Mouse (Mus musculus): ENCODE results near the gene Trappc6b. TPM values are rescaled to one million over a fixed set of nuclear protein-coding genes. Genes with fewer than 3 reads are reported as not detected.
"Not testable (repeated sequence)": the region's sequence is repeated elsewhere in the genome, so short reads cannot be mapped to it uniquely, and the experiment has no call there.

The Trappc6b gene
- polyA plus RNA-seq, 1 experiment from 2014 or later: 62.5 TPM

DNA sequence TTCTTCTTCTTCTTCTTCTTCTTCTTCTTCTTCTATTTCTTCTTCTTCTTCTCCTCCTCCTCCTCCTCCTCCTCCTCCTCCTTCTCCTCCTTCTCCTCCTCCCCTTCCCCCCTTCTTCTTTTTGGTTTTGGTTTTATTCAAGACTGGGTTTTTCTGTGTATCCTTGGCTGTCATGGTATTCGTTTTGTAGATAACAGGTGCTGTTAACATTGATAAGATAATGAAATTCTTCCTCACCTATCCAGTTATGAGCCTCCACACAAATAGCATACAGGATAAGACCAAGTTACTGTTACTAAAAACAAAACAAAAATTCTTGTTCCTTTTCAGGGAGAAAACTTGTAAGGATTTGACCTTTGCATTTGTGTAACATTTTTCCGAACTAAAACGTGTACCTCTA is 4.5 kb upstream of the Trappc6b start:
- peak overlapping the region; percentile 100; the same call in 1 of the 2 replicates for H3K4me3 ChIP-seq (ENCODE audit: low read depth, low read length)
- no peaks in the 10 kb centered on the region for H3K9me3 ChIP-seq (replicated peaks; ENCODE audit: control insufficient read depth, low read length)
- H3K27me3 ChIP-seq (ENCODE audit: control insufficient read depth, insufficient read depth, low read length): no peaks in the 10 kb centered on the region
- no peak for ATAC-seq (replicated peaks; ENCODE audit: insufficient number of reproducible peaks, low FRiP score, low TSS enrichment)
- H3K9ac ChIP-seq (ENCODE audit: low read depth, low read length): no peak overlapping the region
- 49% methylated on average over 3 of the region's 3 CpGs for WGBS (ENCODE audit: insufficient replicate concordance)
- H3K36me3 ChIP-seq (ENCODE audit: control insufficient read depth, insufficient read depth, low read length): peaks cover 21% of the 10 kb centered on the region
- peak overlapping the region; percentile 86 for H3K27ac ChIP-seq (ENCODE audit: low read depth, low read length)
- H3K4me1 ChIP-seq (ENCODE audit: control insufficient read depth, insufficient read depth, low read length): no peaks in the 10 kb centered on the region
- peak overlapping the region; percentile 65 for H3K4me2 ChIP-seq

DNA sequence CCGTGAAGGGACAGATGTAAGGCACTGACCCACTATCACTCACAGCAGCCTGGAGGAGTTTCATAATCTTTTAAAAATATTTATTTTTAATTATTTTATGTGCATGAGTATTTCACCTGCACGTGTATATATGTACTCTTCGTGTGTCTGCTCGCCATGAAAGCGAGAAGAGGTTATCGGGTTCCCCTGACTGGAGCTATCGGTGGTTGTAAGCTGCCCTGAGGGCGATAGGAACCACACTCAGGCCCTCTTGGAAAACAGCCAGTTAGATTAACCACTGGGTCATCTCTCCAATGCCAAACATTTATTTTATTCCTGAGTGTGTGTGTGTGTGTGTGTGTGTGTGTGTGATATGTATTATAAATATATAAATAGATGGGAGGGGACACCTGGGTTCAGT is 3.6 kb upstream of the Trappc6b start:
- no peak overlapping the region for H3K27ac ChIP-seq (ENCODE audit: low read depth, low read length)
- ATAC-seq (replicated peaks; ENCODE audit: insufficient number of reproducible peaks, low FRiP score, low TSS enrichment): no peak
- no peak overlapping the region for H3K4me2 ChIP-seq
- peaks cover 17% of the 10 kb centered on the region for H3K36me3 ChIP-seq (ENCODE audit: control insufficient read depth, insufficient read depth, low read length)
- no peak overlapping the region for H3K9ac ChIP-seq (ENCODE audit: low read depth, low read length)
- no peaks in the 10 kb centered on the region for H3K27me3 ChIP-seq (ENCODE audit: control insufficient read depth, insufficient read depth, low read length)
- 79% methylated on average over 8 of the region's 8 CpGs for WGBS (ENCODE audit: insufficient replicate concordance)
- H3K9me3 ChIP-seq (replicated peaks; ENCODE audit: control insufficient read depth, low read length): no peaks in the 10 kb centered on the region
- peaks cover 4% of the 10 kb centered on the region for H3K4me1 ChIP-seq (ENCODE audit: control insufficient read depth, insufficient read depth, low read length)
- H3K4me3 ChIP-seq (ENCODE audit: low read depth, low read length): no peak overlapping the region

DNA sequence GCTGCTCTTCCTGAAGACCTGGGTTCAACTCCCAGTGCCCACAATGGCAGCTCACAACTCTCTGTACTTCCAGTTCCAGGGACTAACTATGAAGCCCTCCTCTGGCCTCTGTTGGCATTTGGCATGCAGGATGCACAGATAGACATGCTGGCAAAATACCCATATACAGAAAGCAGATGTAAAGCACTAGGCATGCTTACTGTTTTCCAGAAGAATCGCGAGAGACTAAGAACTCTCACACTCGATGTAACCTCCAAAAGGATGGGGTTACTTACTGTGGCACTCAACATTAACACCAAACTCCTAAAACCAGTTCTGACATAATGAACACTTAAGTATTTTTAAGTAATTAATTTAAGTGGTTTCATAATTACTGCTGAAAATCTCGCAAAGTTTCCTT is 950 bp downstream of the Trappc6b start:
- Histone ChIP-seq H3K36me3 (ENCODE audit: control insufficient read depth, insufficient read depth, low read length) (no peaks in the 10 kb centered on the region), H3K4me2 (peak overlapping the region; percentile 86), H3K27ac (ENCODE audit: low read depth, low read length) (peak overlapping the region; percentile 95; the same call in 1 of the 2 replicates), H3K4me1 (ENCODE audit: control insufficient read depth, insufficient read depth, low read length) (peaks cover 4% of the 10 kb centered on the region), H3K4me3 (ENCODE audit: low read depth, low read length) (peak overlapping the region; percentile 89), H3K27me3 (ENCODE audit: control insufficient read depth, insufficient read depth, low read length) (no peaks in the 10 kb centered on the region), H3K9ac (ENCODE audit: low read depth, low read length) (peak overlapping the region; percentile 94), H3K9me3 (replicated peaks; ENCODE audit: control insufficient read depth, low read length) (no peaks in the 10 kb centered on the region)
- WGBS (ENCODE audit: insufficient replicate concordance): 60% methylated on average over 4 of the region's 4 CpGs
- no peak for ATAC-seq (replicated peaks; ENCODE audit: insufficient number of reproducible peaks, low FRiP score, low TSS enrichment)

DNA sequence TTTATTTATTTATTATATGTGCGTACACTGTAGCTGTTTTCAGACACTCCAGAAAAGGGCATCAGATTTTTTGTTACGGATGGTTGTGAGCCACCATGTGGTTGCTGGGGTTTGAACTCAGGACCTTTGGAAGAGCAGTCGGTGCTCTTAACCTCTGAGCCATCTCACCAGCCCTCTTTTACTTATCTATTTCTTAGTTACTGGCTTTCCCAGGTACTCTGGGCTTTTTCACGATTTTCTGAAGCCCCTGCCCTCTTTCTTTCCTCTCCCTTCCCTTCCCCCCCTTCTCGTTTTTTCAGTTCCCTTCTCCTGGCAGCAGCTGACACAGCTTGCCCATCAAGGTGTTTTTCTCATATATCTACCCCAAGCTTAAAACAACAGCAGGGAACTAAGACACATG is 3.0 kb downstream of the Trappc6b start:
- 81% methylated on average over 5 of the region's 5 CpGs for WGBS (ENCODE audit: insufficient replicate concordance)
- H3K4me2 ChIP-seq; H3K4me1 ChIP-seq (ENCODE audit: control insufficient read depth, insufficient read depth, low read length); H3K9ac ChIP-seq (ENCODE audit: low read depth, low read length); H3K9me3 ChIP-seq (replicated peaks; ENCODE audit: control insufficient read depth, low read length); H3K27ac ChIP-seq (ENCODE audit: low read depth, low read length); ATAC-seq (replicated peaks; ENCODE audit: insufficient number of reproducible peaks, low FRiP score, low TSS enrichment); H3K36me3 ChIP-seq (ENCODE audit: control insufficient read depth, insufficient read depth, low read length); H3K27me3 ChIP-seq (ENCODE audit: control insufficient read depth, insufficient read depth, low read length); H3K4me3 ChIP-seq (ENCODE audit: low read depth, low read length): not testable (repeated sequence)

DNA sequence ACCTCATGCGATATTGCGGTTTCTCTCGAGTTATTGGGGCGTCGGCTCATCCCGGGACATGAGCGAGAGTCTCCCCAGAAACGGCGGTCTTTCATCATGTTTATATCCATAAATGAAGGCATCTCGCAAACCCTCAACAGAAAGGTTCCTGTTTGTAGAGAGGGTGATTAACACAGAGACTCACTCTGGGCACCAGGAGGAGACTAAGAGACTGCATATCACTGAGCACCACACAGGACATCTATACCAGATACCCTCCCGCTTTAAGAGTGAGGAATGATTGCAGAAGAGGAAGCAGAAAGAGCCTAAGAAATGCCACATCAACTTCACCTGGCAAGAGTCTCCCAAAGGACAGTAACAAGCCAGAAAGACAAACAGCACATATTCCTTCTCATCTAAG is 5.0 kb downstream of the Trappc6b start:
- 93% methylated on average over 11 of the region's 11 CpGs for WGBS (ENCODE audit: insufficient replicate concordance)

DNA sequence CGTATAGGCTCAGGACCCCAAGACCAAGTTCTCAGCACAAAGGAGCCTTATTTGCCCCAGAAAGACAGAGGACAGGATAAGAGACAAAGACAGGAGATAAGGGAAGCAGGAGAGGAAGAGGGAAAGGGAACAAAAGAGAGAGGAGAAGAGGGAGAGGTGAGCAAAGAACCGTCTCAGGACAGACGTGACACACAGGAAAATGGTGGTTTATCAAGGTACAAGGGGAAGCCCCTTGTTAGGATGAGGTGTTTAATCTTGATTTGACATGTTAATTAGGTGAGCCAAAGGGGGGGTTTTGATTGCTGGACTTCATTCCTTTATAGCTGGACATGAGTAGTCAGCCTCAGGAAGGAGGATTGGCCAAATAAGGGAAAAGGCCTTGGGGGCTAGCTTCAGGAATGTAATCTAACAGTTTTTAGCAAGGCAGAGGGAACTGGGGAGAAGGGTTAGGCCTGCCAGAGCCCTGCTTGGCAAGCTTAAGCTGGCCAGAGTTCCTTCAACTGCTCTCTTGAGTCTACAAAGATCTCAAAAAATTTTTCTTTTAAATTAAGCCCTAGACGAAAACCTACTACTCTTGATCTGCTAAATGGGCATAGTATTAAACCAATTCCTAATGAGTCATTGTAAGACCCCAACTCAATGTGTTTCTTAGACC is 5.9 kb downstream of the Trappc6b start:
- 63% methylated on average over 4 of the region's 4 CpGs for WGBS (ENCODE audit: insufficient replicate concordance)
- Histone ChIP-seq H3K4me1 (ENCODE audit: control insufficient read depth, insufficient read depth, low read length) (peaks cover 4% of the 10 kb centered on the region), H3K4me2 (no peak overlapping the region), H3K36me3 (ENCODE audit: control insufficient read depth, insufficient read depth, low read length) (no peaks in the 10 kb centered on the region; the same call in 1 of the 2 replicates), H3K27ac (ENCODE audit: low read depth, low read length) (no peak overlapping the region), H3K4me3 (ENCODE audit: low read depth, low read length) (no peak overlapping the region), H3K9ac (ENCODE audit: low read depth, low read length) (no peak overlapping the region), H3K9me3 (replicated peaks; ENCODE audit: control insufficient read depth, low read length) (no peaks in the 10 kb centered on the region), H3K27me3 (ENCODE audit: control insufficient read depth, insufficient read depth, low read length) (no peaks in the 10 kb centered on the region)
- ATAC-seq (replicated peaks; ENCODE audit: insufficient number of reproducible peaks, low FRiP score, low TSS enrichment): no peak

More for the DNA sequence above, 5.0 kb downstream of the Trappc6b start:
- no peak overlapping the region for H3K27ac ChIP-seq (ENCODE audit: low read depth, low read length)
- H3K9ac ChIP-seq (ENCODE audit: low read depth, low read length): no peak overlapping the region
- H3K27me3 ChIP-seq (ENCODE audit: control insufficient read depth, insufficient read depth, low read length): no peaks in the 10 kb centered on the region
- no peak overlapping the region for H3K4me3 ChIP-seq (ENCODE audit: low read depth, low read length)
- no peaks in the 10 kb centered on the region for H3K9me3 ChIP-seq (replicated peaks; ENCODE audit: control insufficient read depth, low read length)
- H3K4me1 ChIP-seq (ENCODE audit: control insufficient read depth, insufficient read depth, low read length): peaks cover 4% of the 10 kb centered on the region
- H3K36me3 ChIP-seq (ENCODE audit: control insufficient read depth, insufficient read depth, low read length): no peaks in the 10 kb centered on the region; the same call in 1 of the 2 replicates
- ATAC-seq (replicated peaks; ENCODE audit: insufficient number of reproducible peaks, low FRiP score, low TSS enrichment): no peak
- no peak overlapping the region for H3K4me2 ChIP-seq

DNA sequence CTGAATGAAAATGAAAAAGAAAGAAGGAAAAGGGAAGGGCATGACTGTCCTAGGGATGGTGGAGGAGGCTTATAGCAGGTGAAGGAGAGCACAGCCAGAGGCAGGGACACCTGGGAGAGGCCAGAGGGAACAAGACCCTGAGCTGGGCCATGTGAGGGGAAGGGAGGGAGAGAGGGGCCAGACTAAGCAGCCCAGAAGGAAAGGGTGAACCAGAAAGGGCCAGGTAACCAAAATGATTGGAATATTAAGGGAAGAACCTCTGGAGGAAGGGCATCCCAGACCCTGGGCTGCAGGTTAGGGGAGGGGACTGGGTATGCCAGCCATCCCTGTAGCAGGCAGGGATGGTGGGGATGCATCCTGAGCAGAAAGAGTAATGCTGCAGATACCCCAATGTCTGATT is 7.3 kb downstream of the Trappc6b start:
- Histone ChIP-seq H3K4me1 (ENCODE audit: control insufficient read depth, insufficient read depth, low read length) (no peaks in the 10 kb centered on the region), H3K4me2 (no peak overlapping the region), H3K27ac (ENCODE audit: low read depth, low read length) (no peak overlapping the region), H3K36me3 (ENCODE audit: control insufficient read depth, insufficient read depth, low read length) (no peaks in the 10 kb centered on the region; the same call in 1 of the 2 replicates), H3K9me3 (replicated peaks; ENCODE audit: control insufficient read depth, low read length) (no peaks in the 10 kb centered on the region), H3K4me3 (ENCODE audit: low read depth, low read length) (no peak overlapping the region), H3K27me3 (ENCODE audit: control insufficient read depth, insufficient read depth, low read length) (no peaks in the 10 kb centered on the region), H3K9ac (ENCODE audit: low read depth, low read length) (no peak overlapping the region)
- ATAC-seq (replicated peaks; ENCODE audit: insufficient number of reproducible peaks, low FRiP score, low TSS enrichment): no peak

DNA sequence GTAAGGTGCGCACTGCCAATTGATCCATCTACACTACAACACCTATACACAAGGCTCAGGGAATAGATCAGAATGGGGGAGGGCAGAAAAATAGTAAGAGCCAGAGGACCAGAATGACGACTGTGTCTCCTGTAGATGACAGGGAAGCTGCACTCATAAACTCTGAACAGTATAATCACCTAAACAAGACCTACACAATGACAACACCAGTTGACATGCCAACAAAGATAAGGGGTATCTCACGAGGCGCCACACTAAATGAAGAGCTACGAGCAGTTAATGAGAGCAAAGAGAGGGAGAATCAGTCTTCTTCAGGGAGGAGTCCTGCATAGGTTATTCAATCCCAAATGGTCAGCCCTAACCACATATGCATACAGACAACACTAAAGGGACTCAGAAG is 8.1 kb downstream of the Trappc6b start:
- WGBS (ENCODE audit: insufficient replicate concordance): 67% methylated on average over 5 of the region's 5 CpGs
- H3K36me3 ChIP-seq (ENCODE audit: control insufficient read depth, insufficient read depth, low read length): no peaks in the 10 kb centered on the region; the same call in 1 of the 2 replicates
- no peak overlapping the region for H3K27ac ChIP-seq (ENCODE audit: low read depth, low read length)
- H3K9me3 ChIP-seq (replicated peaks; ENCODE audit: control insufficient read depth, low read length): no peaks in the 10 kb centered on the region
- no peak for ATAC-seq (replicated peaks; ENCODE audit: insufficient number of reproducible peaks, low FRiP score, low TSS enrichment)
- H3K9ac ChIP-seq (ENCODE audit: low read depth, low read length): no peak overlapping the region
- H3K4me2 ChIP-seq: no peak overlapping the region
- no peaks in the 10 kb centered on the region for H3K27me3 ChIP-seq (ENCODE audit: control insufficient read depth, insufficient read depth, low read length)
- H3K4me1 ChIP-seq (ENCODE audit: control insufficient read depth, insufficient read depth, low read length): no peaks in the 10 kb centered on the region
- H3K4me3 ChIP-seq (ENCODE audit: low read depth, low read length): no peak overlapping the region

DNA sequence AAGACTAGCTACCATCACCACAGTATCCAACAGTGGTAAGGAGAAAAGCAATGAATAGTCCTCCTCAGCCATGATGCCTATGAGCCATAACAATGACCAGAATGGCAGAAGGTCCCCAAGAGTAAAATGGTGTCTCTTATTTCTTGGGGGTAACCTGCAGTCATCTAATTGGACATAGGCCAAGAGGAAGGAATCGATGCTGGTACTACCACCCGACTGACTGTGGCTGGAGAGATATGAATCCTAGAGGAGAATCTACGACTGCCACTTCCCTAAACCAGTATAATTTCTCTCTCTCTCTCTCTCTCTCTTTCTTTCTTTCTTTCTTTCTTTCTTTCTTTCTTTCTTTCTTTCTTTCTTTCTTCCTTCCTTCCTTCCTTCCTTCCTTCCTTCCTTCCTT is 8.8 kb downstream of the Trappc6b start:
- Histone ChIP-seq H3K27me3 (ENCODE audit: control insufficient read depth, insufficient read depth, low read length) (no peaks in the 10 kb centered on the region), H3K9ac (ENCODE audit: low read depth, low read length) (no peak overlapping the region), H3K4me2 (no peak overlapping the region), H3K27ac (ENCODE audit: low read depth, low read length) (no peak overlapping the region), H3K36me3 (ENCODE audit: control insufficient read depth, insufficient read depth, low read length) (no peaks in the 10 kb centered on the region; the same call in 1 of the 2 replicates), H3K4me3 (ENCODE audit: low read depth, low read length) (no peak overlapping the region), H3K9me3 (replicated peaks; ENCODE audit: control insufficient read depth, low read length) (no peaks in the 10 kb centered on the region), H3K4me1 (ENCODE audit: control insufficient read depth, insufficient read depth, low read length) (no peaks in the 10 kb centered on the region)
- ATAC-seq (replicated peaks; ENCODE audit: insufficient number of reproducible peaks, low FRiP score, low TSS enrichment): no peak
- WGBS (ENCODE audit: insufficient replicate concordance): 79% methylated on average over 3 of the region's 3 CpGs
